Mouse (Mus musculus) kidney, postnatal 0 days (tissue): ENCODE measurements around the gene Abt1. TPM values are rescaled to one million over a fixed set of nuclear protein-coding genes. Genes with fewer than 3 reads are reported as not detected.

Experiments
- ATAC-seq: fragments of 200-750 bp; cut with Nextera tagmentation; replicated peaks from 2 replicates; pipeline ENCODE4 v1.8.0; 2017; ENCODE audit warnings: low read depth, moderate number of reproducible peaks, moderate TSS enrichment, moderate library complexity; ENCODE audit not compliant: low FRiP score
- DNase-seq: peaks from one replicate; pipeline ENCODE4 v3.0.0-alpha.2; 2016; ENCODE audit warnings: low spot score
- H3K27ac ChIP-seq: fragments of 300-500 bp; sonication (generic); 2 replicates; pipeline ENCODE4 v1.5.1; 2014; ENCODE audit warnings: mild to moderate bottlenecking
- H3K27me3 ChIP-seq: fragments of 300-500 bp; sonication (generic); 2 replicates; pipeline ENCODE4 v1.6.1; 2014; ENCODE audit warnings: low read length, mixed read lengths; ENCODE audit not compliant: insufficient read depth
- H3K36me3 ChIP-seq: fragments of 300-500 bp; sonication (generic); 2 replicates; pipeline ENCODE4 v1.6.1; 2014; ENCODE audit warnings: low read length, mixed read lengths; ENCODE audit not compliant: insufficient read depth
- H3K4me1 ChIP-seq: fragments of 300-500 bp; sonication (generic); replicated peaks from 2 replicates; pipeline ENCODE4 v1.6.1; 2014; ENCODE audit warnings: antibody characterized with exemption, low read length, mixed read lengths; ENCODE audit not compliant: insufficient read depth
- H3K4me2 ChIP-seq: fragments of 300-500 bp; sonication (generic); 2 replicates; pipeline ENCODE4 v1.6.1; 2014; ENCODE audit warnings: mild to moderate bottlenecking, low read length, moderate library complexity, mixed read lengths
- H3K4me3 ChIP-seq: fragments of 300-500 bp; sonication (generic); replicated peaks from 2 replicates; pipeline ENCODE4 v1.5.1; 2014; ENCODE audit warnings: low read depth, low read length
- H3K9ac ChIP-seq: fragments of 300-500 bp; sonication (generic); 2 replicates; pipeline ENCODE4 v1.6.1; 2014; ENCODE audit warnings: low read depth, low read length
- H3K9me3 ChIP-seq: fragments of 300-500 bp; sonication (generic); replicated peaks from 2 replicates; pipeline ENCODE4 v1.6.1; 2016; ENCODE audit warnings: low read length, inconsistent platforms, mixed read lengths
- CTCF ChIP-seq: IDR thresholded peaks from 2 replicates; pipeline ENCODE4 v1.5.1; 2016; ENCODE audit warnings: antibody characterized with exemption, low read depth, mild to moderate bottlenecking, moderate library complexity
- WGBS: fragments of 180-500 bp; shearing (Covaris S2); extraction: QIAGEN DNeasy Blood & Tissue Kit; methylation state at CpG from one replicate; pipeline ENCODE4 v1.1.7; 2014; 5-methylcytosine and 5-hydroxymethylcytosine counted together
- polyA plus RNA-seq: library from polyadenylated mRNA; unstranded; fragments of >200 nt; fragmentation: Nextera tagmentation; extraction: Ambion mirVana; gene quantifications from 2 replicates; pipeline ENCODE4 v1.2.1, GENCODE M21; 2015

The Abt1 gene
- polyA plus RNA-seq, 1 experiment from 2014 or later, result 10.0 TPM

DNA sequence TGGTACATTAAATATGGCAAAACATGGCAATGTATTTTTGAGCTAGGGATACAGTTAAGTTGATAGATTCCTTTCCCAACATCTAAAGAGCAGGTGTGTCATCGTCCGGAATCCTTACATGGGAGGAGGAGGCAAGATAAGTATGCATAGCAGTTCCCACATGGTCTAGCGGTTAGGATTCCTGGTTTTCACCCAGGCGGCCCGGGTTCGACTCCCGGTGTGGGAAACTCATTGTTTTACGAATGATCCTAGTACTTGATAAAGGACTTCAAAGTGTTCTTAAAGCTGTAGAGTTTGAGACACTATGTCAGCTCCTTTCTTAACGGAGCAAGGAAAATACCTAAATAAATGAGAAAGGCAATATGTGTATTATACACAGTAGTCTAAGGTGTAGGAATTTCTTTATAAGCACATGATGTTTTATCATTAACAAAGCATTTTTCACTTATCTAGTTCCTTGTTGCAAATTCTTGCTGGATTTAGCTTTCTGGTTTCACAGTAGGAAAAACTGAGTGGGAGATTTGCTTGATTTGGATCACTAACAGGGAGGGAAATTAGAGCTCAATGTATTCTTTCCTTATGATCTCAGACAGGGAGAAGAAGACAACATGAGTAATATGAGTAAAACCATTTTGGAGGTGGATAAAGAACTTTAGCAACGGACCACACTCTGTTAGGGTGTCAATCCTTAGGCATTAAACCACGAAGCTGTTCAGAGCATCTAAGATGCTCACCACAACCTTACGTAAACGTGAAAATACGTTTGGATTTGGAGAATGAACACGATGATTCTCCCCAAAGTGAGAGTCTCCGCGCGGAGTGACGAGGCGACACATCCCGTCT, 39.9 kb upstream of the Abt1 start:
- Histone ChIP-seq H3K4me3 (peak overlapping the region; percentile 54), H3K9me3 (no peaks in the 10 kb centered on the region), H3K27ac (no peak overlapping the region), H3K27me3 (no peaks in the 10 kb centered on the region), H3K9ac (peak overlapping the region; percentile 59; the same call in 1 of the 2 replicates), H3K4me1 (peaks cover 11% of the 10 kb centered on the region), H3K4me2 (peak overlapping the region; percentile 90), H3K36me3 (no peaks in the 10 kb centered on the region)
- WGBS, result 2% methylated on average over 21 of the region's 21 CpGs
- ATAC-seq (0 out of 2 replicates have a peak, but pooled peaks have one; percentile 62), DNase-seq (peak; percentile 72)
- TF ChIP-seq CTCF, result no peak

GRCm38 (mm10) chr13:23462669-23463068, 39.0 kb upstream of the Abt1 start:
- H3K4me2 ChIP-seq, result no peak overlapping the region
- ATAC-seq (no peak), DNase-seq (no peak)
- no peaks in the 10 kb centered on the region for H3K9me3 ChIP-seq
- TF ChIP-seq CTCF, result no peak
- no peak overlapping the region for H3K4me3 ChIP-seq
- no peak overlapping the region for H3K9ac ChIP-seq
- peaks cover 11% of the 10 kb centered on the region for H3K4me1 ChIP-seq
- H3K27ac ChIP-seq, result no peak overlapping the region
- H3K27me3 ChIP-seq, result no peaks in the 10 kb centered on the region
- H3K36me3 ChIP-seq, result no peaks in the 10 kb centered on the region

DNA sequence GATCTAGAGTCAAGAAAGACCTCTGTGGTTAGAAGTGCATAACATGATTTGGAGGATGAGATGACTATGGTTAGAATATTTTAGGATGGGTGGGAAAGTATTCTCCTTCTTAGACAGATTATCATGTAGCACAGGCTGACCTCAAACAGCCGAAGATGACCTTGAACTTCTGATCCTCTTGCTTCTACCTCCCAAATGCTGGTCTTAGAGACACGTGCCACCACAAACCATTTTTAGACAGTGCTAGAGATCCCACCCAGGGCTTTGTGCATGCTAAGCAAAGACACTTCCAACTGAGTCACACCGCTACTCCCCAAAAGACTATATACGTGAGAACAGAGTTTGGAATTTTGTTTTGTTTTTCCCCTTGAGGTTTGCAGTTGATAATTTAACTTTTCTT, 38.4 kb upstream of the Abt1 start:
- Histone ChIP-seq H3K27me3 (no peaks in the 10 kb centered on the region), H3K9ac (no peak overlapping the region), H3K4me1 (peaks cover 11% of the 10 kb centered on the region), H3K9me3 (no peaks in the 10 kb centered on the region), H3K36me3 (no peaks in the 10 kb centered on the region), H3K4me3 (no peak overlapping the region), H3K4me2 (no peak overlapping the region), H3K27ac (no peak overlapping the region)
- 87% methylated on average over 4 of the region's 4 CpGs for WGBS
- ATAC-seq (no peak), DNase-seq (no peak)
- TF ChIP-seq CTCF, result no peak

DNA sequence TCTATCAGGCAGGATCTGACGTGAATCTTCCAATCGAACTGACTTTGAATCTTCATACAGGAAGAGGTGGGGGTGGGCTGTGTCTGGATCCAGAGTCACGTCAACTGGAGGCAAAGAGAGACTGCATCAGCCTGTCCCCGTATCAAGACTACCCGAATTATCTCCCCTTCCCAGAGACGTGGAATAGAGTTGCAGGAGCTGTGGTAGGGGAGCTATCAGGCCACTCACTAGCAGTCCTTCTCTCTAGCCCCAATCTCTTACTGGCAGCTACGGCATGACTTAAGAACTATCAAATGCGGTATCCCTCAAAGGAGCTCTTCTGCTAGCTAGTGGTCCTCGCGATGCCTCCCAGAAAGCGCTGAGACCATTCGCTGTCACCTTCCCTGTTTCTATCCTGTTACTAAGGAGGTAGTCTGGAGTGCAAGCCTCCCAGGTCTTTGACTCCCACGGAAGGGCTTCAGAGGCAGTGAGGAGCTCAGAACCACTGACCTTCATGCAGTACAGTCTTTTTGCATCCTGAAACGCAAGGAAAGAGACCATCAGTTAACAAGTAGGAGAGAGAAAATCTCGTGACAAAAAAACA, 35.7 kb upstream of the Abt1 start:
- H3K4me2 ChIP-seq, result no peak overlapping the region
- H3K4me3 ChIP-seq, result no peak overlapping the region
- H3K27ac ChIP-seq, result no peak overlapping the region
- no peaks in the 10 kb centered on the region for H3K36me3 ChIP-seq
- H3K27me3 ChIP-seq, result no peaks in the 10 kb centered on the region
- DNase-seq (no peak), ATAC-seq (no peak)
- H3K9me3 ChIP-seq, result no peaks in the 10 kb centered on the region
- H3K9ac ChIP-seq, result no peak overlapping the region
- no peaks in the 10 kb centered on the region; the same call in 1 of the 2 replicates for H3K4me1 ChIP-seq
- TF ChIP-seq CTCF, result no peak
- WGBS, result 28% methylated on average over 15 of the region's 15 CpGs

DNA sequence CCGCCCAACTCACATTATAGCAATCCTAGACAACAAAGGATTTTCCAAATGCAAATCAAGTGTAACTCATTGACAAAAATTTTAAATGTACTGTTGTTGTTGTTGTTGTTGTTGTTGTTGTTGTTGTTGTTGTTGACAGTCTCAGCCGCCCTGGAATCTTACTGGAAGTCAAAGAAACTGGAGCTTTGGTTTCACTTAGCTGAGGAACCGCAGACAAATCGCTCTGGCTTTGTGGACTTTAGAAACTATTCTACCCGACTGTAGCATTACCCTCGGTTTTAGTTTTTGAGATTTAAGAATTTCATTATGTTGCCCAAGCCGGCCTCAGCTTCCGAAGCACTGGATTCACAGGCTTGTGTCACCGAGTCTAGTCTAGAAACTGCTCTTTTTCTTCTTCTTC, 30.3 kb upstream of the Abt1 start:
- no peak for ATAC-seq
- no peak for TF ChIP-seq CTCF

GRCm38 (mm10) chr13:23453362-23453862, 29.7 kb upstream of the Abt1 start:
- ATAC-seq (peak; percentile 81), DNase-seq (peak; percentile 89)
- peak overlapping the region; percentile 61 for H3K4me2 ChIP-seq
- peak overlapping the region; percentile 69 for H3K9ac ChIP-seq
- H3K27me3 ChIP-seq, result no peaks in the 10 kb centered on the region
- TF ChIP-seq CTCF, result no peak
- H3K9me3 ChIP-seq, result no peaks in the 10 kb centered on the region
- H3K27ac ChIP-seq, result peak overlapping the region; percentile 86
- H3K4me3 ChIP-seq, result peak overlapping the region; percentile 68
- under 1% methylated on average over 25 of the region's 25 CpGs for WGBS
- H3K36me3 ChIP-seq, result no peaks in the 10 kb centered on the region
- H3K4me1 ChIP-seq, result no peaks in the 10 kb centered on the region

More for the DNA sequence above, 30.3 kb upstream of the Abt1 start:
- Histone ChIP-seq H3K9ac (peak overlapping the region; percentile 69), H3K4me1 (no peaks in the 10 kb centered on the region), H3K27me3 (no peaks in the 10 kb centered on the region), H3K27ac (peak overlapping the region; percentile 86), H3K4me3 (peak overlapping the region; percentile 68), H3K36me3 (no peaks in the 10 kb centered on the region), H3K9me3 (no peaks in the 10 kb centered on the region), H3K4me2 (peak overlapping the region; percentile 61)
- DNase-seq, result peak; percentile 65
- 1% methylated on average over 9 of the region's 9 CpGs for WGBS
